Mouse (Mus musculus): ENCODE results near the gene Abcc5. TPM values are rescaled to one million over a fixed set of nuclear protein-coding genes. Genes with fewer than 3 reads are reported as not detected.
"Not testable (repeated sequence)": the region's sequence is repeated elsewhere in the genome, so short reads cannot be mapped to it uniquely, and the experiment has no call there.

Gene Abcc5
- polyA plus RNA-seq, 1 experiment from 2014 or later: 143 TPM

DNA sequence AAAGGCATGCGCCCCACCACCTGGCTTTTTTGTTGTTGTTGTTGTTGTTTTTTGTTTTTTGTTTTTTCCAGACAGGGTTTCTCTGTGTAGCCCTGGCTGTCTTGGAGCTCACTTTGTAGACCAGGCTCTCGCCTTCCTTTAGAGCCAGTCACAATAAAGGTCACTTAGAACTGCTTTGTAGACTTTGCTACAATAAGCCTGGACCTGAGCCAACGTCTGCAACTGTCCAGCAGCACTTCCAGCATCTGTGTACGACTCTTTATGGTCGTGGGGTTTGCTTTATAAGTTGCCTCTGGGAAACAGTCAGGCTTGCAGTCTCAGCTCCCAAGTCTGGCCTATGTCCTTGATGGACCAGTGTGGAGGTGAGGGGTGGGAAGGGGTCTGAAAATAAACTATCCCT is 45.2 kb downstream of the Abcc5 start:
- no peak for ATAC-seq (ENCODE audit: low FRiP score)
- WGBS: 79% methylated on average over 5 of the region's 5 CpGs
- H3K4me3 ChIP-seq: no peak overlapping the region
- no peaks in the 10 kb centered on the region for H3K4me1 ChIP-seq
- peaks cover 49% of the 10 kb centered on the region for H3K36me3 ChIP-seq
- H3K27me3 ChIP-seq: no peaks in the 10 kb centered on the region
- no peak overlapping the region for H3K27ac ChIP-seq
- H3K4me2 ChIP-seq (replicated peaks): no peak overlapping the region
- H3K9me3 ChIP-seq (replicated peaks): no peaks in the 10 kb centered on the region
- H3K9ac ChIP-seq: no peak overlapping the region

DNA sequence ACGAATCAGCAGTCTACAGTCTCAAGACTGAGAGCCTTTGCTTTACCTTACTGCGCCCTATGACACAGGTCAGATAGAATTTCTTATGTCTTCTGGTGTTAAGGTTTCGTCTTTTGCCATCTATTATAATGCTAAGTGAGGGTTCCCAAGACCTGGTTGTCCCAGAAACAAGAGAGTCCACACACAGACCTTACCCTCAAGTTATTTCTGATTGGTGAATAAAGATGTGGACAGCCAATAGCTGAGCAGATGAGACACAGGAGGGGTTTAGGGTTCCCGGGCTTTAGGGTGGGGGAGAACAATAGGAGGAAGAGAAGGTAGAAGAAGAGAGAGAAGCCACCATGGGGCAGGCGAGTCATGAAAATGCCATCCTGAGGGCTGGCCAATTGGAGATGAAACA is 50.9 kb downstream of the Abcc5 start:
- peaks cover 74% of the 10 kb centered on the region for H3K36me3 ChIP-seq
- ATAC-seq (ENCODE audit: low FRiP score): no peak
- 88% methylated on average over 5 of the region's 5 CpGs for WGBS

DNA sequence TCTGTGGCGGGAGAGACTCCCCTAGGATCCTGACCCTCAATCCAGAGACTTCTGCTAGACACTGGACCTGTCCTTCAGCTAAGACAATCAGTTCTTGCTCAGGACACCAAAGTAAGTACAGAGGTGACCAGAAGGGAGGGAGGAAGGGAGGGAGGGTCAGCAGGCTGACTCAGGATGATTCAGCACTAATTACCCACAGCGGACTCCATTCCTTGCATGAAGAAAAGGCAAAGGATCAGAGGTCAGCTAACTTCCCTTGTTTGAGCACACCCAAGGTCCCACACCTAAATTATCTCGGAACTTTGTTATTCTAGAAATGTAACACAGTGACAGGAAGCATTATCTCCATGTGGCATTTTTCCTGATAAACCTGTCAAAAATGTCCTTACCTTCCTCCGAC is 54.5 kb downstream of the Abcc5 start:
- WGBS: 80% methylated on average over 4 of the region's 4 CpGs
- Histone ChIP-seq H3K4me1 (no peaks in the 10 kb centered on the region), H3K36me3 (peaks cover 84% of the 10 kb centered on the region)

More for the DNA sequence above, 50.9 kb downstream of the Abcc5 start:
- H3K4me1 ChIP-seq: no peaks in the 10 kb centered on the region
- H3K4me3 ChIP-seq: no peak overlapping the region
- H3K9me3 ChIP-seq (replicated peaks): no peaks in the 10 kb centered on the region
- no peak overlapping the region for H3K9ac ChIP-seq
- H3K4me2 ChIP-seq (replicated peaks): no peak overlapping the region
- no peak overlapping the region for H3K27ac ChIP-seq
- H3K27me3 ChIP-seq: no peaks in the 10 kb centered on the region

DNA sequence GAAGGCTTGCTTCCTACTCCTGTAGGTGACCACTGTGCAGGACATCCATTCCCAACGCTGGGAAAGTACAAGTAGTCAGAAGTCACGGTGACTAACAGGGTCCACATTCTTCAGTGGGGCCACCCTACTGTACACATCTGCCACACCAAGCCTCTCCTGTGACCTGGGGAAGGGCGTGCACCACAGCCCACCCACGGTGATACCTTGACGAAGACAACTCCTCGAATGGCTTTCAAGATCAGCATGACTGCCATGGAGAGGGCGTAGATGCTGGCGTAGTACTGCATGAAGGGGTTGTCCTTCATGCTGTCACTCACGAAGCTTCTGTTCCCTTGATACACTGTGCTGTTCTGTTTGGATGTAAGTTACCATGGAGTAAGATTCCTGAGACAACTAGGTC is 58.0 kb downstream of the Abcc5 start:
- ATAC-seq (ENCODE audit: low FRiP score): no peak
- Histone ChIP-seq H3K4me2 (replicated peaks) (no peak overlapping the region), H3K4me3 (no peak overlapping the region), H3K27ac (no peak overlapping the region), H3K4me1 (no peaks in the 10 kb centered on the region), H3K9me3 (replicated peaks) (no peaks in the 10 kb centered on the region), H3K36me3 (peaks cover 93% of the 10 kb centered on the region), H3K9ac (no peak overlapping the region), H3K27me3 (no peaks in the 10 kb centered on the region)
- 97% methylated on average over 9 of the region's 9 CpGs for WGBS

More for the DNA sequence above, 54.5 kb downstream of the Abcc5 start:
- Histone ChIP-seq H3K9me3 (replicated peaks) (no peaks in the 10 kb centered on the region), H3K9ac (no peak overlapping the region), H3K4me3 (no peak overlapping the region), H3K27me3 (no peaks in the 10 kb centered on the region), H3K4me2 (replicated peaks) (no peak overlapping the region), H3K27ac (no peak overlapping the region)
- ATAC-seq (ENCODE audit: low FRiP score): no peak

DNA sequence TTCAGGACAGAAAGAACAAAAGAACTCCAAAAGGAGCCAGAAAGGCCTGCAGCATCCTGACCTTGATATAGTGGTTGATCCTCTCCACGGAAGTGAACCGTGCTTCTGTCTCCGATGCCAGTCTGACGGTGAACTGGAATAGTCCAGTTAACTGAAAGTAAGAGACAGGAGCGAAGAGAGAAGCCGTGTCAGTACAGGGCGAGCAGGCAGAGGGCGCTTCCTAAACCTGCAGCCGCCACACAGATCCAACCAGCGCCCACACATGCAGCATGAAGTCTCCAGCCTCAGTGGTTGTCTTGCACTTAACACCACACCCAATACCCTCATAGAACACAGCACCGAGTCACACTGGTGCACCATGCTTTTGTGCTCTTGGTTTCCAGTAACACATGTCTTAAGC is 64.1 kb downstream of the Abcc5 start:
- H3K27me3 ChIP-seq: no peaks in the 10 kb centered on the region
- H3K4me1 ChIP-seq: no peaks in the 10 kb centered on the region
- ATAC-seq (ENCODE audit: low FRiP score): no peak
- no peak overlapping the region for H3K27ac ChIP-seq
- no peak overlapping the region for H3K9ac ChIP-seq
- H3K36me3 ChIP-seq: peaks cover 91% of the 10 kb centered on the region
- no peaks in the 10 kb centered on the region for H3K9me3 ChIP-seq (replicated peaks)
- WGBS: 89% methylated on average over 11 of the region's 11 CpGs
- H3K4me3 ChIP-seq: no peak overlapping the region
- no peak overlapping the region for H3K4me2 ChIP-seq (replicated peaks)

DNA sequence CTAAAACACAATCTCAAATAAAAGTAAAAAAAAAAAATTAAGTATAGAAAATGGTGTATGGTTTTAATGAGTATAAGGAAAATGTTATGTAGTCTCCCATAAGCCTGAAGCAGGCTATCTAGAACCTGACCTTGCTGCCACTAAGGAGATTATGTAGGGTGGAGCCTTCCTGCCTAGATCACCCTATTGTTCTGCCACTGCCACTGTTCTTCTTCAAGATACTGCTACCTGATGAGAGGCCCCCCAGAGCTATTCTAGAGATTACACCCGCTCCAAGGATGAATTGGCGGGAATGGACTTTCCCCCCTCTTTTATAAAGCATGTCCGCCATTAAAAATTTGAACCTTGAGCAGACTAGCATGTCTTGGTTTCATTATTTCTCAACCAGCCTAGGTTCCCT is 64.7 kb downstream of the Abcc5 start:
- not testable (repeated sequence) for H3K27ac ChIP-seq; H3K27me3 ChIP-seq; ATAC-seq (ENCODE audit: low FRiP score); H3K4me2 ChIP-seq (replicated peaks); H3K9ac ChIP-seq; H3K9me3 ChIP-seq (replicated peaks); H3K4me1 ChIP-seq; H3K4me3 ChIP-seq
- WGBS: 91% methylated on average over 3 of the region's 3 CpGs
- H3K36me3 ChIP-seq: peaks cover 89% of the 10 kb centered on the region

DNA sequence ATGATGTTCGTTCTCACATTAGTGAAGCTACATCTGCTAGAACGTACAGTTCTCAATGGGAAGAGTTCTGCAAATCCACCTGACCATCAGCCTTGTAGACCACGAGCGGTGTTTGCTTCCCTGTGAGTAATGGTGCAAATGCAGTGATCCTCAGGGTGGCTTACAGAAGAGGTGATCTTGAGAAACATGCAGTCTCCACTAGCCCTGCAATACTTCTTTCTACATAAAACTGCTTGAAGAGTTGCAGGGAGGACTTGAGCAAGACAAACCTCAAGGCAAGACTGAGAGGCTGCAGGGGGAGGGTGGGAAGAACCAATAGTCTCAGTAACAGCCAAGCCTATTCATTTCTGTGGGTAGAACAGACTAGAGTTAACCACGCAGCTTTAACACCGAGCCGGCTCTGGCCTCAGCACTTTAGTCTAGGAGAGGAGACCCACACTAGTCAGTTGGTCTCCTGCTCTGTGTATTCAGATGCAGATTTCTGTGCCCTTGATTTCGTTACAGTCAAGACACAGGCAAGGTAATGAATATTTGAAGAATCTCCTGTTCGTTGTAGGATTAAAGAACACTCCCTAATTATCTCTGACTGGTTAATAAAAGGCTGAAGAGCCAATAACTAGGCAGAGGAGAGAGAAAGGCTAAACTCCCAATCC is 66.4 kb downstream of the Abcc5 start:
- Histone ChIP-seq H3K36me3 (peaks cover 88% of the 10 kb centered on the region), H3K27ac (no peak overlapping the region), H3K4me1 (no peaks in the 10 kb centered on the region), H3K9ac (no peak overlapping the region), H3K4me2 (replicated peaks) (no peak overlapping the region), H3K9me3 (replicated peaks) (no peaks in the 10 kb centered on the region), H3K27me3 (no peaks in the 10 kb centered on the region), H3K4me3 (no peak overlapping the region)
- WGBS: 85% methylated on average over 9 of the region's 9 CpGs
- no peak for ATAC-seq (ENCODE audit: low FRiP score)

DNA sequence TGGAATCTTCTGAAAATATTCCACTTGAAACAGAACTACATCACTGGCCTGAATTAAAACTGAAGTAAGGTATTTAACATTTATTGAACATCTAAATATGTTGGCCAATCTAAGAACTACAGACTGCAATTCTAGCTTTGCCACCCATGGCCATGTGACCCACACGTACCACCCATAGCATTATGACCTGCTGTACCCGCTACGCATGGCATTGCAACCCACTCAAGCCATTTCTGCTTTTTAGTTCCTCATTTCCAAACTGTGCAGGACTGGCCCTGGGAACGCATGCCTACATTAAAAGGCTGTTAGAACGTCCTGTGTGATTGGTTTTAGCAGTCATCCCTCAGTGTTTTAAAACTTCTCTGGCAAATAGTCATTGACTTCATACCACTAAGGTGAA is 68.4 kb downstream of the Abcc5 start:
- Histone ChIP-seq H3K27me3 (no peaks in the 10 kb centered on the region), H3K27ac (no peak overlapping the region), H3K9me3 (replicated peaks) (no peaks in the 10 kb centered on the region), H3K4me1 (no peaks in the 10 kb centered on the region), H3K4me2 (replicated peaks) (no peak overlapping the region), H3K4me3 (no peak overlapping the region), H3K36me3 (peaks cover 82% of the 10 kb centered on the region), H3K9ac (no peak overlapping the region)
- ATAC-seq (ENCODE audit: low FRiP score): no peak
- WGBS: 95% methylated on average over 5 of the region's 5 CpGs

DNA sequence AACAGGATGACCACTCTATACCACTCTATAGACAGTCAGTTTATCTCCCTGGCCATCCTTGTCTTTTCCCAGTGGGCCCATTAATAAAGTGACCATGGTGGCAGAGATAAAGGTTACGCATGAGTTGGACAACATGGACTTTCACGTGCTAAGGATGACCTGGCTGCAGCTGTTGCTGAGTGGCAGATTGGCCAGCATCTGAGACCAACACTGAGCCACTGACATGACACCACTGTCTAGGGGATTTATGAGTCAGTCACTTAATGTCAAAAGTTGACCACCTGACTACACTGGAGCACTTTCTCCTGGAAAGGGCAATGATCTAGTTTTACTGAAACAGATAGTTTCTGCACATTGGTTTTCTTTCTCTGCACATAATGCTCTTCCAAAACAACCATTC is 71.4 kb downstream of the Abcc5 start:
- H3K27me3 ChIP-seq: no peaks in the 10 kb centered on the region
- no peaks in the 10 kb centered on the region for H3K9me3 ChIP-seq (replicated peaks)
- no peak overlapping the region for H3K4me3 ChIP-seq
- peaks cover 72% of the 10 kb centered on the region for H3K36me3 ChIP-seq
- H3K27ac ChIP-seq: no peak overlapping the region
- no peak overlapping the region for H3K4me2 ChIP-seq (replicated peaks)
- WGBS: 91% methylated on average over 2 of the region's 2 CpGs
- H3K4me1 ChIP-seq: no peaks in the 10 kb centered on the region
- H3K9ac ChIP-seq: no peak overlapping the region
- no peak for ATAC-seq (ENCODE audit: low FRiP score)

DNA sequence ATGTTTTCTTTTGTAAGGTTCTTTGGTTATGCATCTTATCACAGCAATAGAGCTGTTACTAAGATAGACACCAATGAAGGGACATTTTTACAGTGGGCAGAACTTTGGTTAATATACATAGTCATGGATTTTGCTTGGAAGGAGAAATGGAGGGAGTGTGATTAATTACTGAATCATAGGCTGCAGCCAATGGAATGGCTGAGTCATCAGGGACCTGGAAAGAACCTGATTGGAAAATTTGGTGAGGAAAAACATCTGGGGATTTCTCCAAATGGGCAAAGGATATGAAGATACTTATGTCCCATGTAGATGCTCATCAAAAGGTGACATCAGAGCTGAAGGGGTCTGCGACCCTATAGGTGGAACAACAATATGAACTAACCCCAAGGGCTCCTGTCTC is 72.2 kb downstream of the Abcc5 start:
- Histone ChIP-seq H3K4me2 (replicated peaks) (no peak overlapping the region), H3K9ac (no peak overlapping the region), H3K4me1 (no peaks in the 10 kb centered on the region), H3K27ac (no peak overlapping the region), H3K36me3 (peaks cover 68% of the 10 kb centered on the region), H3K27me3 (no peaks in the 10 kb centered on the region), H3K4me3 (no peak overlapping the region), H3K9me3 (replicated peaks) (no peaks in the 10 kb centered on the region)
- ATAC-seq (ENCODE audit: low FRiP score): no peak
- WGBS: 100% methylated on average over 1 of the region's 1 CpGs

DNA sequence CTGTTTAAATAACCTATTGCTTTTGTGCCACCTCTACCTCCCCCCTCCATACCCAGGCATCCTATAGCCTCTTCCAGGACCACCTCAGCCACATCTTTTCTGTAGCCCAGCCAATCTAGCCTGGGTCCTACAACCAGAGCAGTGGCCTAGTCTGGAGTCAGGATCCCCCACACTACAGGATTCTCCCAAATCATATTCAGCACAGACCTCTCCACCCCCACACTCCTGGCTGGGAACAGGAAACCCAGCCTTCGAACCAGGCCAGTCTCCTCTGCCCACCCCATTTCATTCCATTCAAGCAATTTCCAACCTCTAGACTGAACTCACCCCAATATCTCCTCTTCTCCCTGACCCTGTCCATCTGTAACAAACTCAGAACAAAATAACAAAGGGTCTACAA is 80.7 kb downstream of the Abcc5 start:
- Histone ChIP-seq H3K9me3 (replicated peaks) (no peaks in the 10 kb centered on the region), H3K27ac (no peak overlapping the region), H3K4me2 (replicated peaks) (no peak overlapping the region), H3K4me3 (no peak overlapping the region), H3K4me1 (no peaks in the 10 kb centered on the region), H3K27me3 (no peaks in the 10 kb centered on the region), H3K9ac (no peak overlapping the region), H3K36me3 (peaks cover 39% of the 10 kb centered on the region)
- 100% methylated on average over 1 of the region's 1 CpGs for WGBS
- ATAC-seq (ENCODE audit: low FRiP score): no peak

DNA sequence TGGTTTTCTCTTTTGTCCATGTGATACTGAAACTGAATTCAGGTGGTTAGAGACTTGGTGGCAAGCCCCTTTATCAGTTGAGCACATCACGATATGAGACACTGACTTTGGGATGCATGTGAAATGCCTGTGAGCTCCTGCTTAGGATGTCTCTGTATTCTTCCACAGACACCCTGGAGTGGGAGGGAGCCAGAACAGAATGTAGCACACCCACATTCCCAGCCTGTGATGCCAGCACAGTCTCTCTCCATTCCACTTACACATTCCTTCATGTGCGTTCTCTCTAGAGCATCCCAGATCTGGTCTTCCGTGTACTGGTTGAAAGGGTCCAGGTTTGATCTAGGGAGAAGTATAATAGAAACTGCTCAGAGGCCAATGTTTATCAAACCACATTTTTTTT is 87.6 kb downstream of the Abcc5 start:
- no peak overlapping the region for H3K4me3 ChIP-seq
- H3K4me2 ChIP-seq (replicated peaks): no peak overlapping the region
- no peaks in the 10 kb centered on the region for H3K9me3 ChIP-seq (replicated peaks)
- WGBS: 97% methylated on average over 3 of the region's 3 CpGs
- peaks cover 58% of the 10 kb centered on the region for H3K36me3 ChIP-seq
- no peak for ATAC-seq (ENCODE audit: low FRiP score)
- no peaks in the 10 kb centered on the region for H3K4me1 ChIP-seq
- no peak overlapping the region for H3K27ac ChIP-seq
- no peak overlapping the region for H3K9ac ChIP-seq
- no peaks in the 10 kb centered on the region for H3K27me3 ChIP-seq

DNA sequence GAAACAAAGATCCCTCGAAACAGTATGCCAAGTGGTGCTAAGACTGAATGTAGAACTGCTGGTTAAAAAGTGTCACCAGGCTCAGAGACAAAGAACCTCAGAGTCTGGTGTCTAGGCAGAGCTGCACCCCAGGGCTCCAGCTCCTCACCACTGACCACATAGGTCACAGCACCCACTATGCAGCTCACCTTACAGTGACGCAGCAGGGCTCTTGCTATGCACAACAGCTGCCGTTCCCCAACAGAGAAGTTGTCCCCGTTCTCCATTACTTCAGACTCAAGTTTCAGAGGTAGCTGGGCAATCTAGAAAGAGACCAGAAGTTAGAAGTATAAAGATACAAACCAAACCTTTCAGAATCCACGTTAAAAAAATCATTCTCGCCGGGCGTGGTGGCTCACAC is 91.3 kb downstream of the Abcc5 start:
- H3K4me3 ChIP-seq: no peak overlapping the region
- peaks cover 77% of the 10 kb centered on the region for H3K36me3 ChIP-seq

More for the DNA sequence above, 91.3 kb downstream of the Abcc5 start:
- Histone ChIP-seq H3K4me1 (no peaks in the 10 kb centered on the region), H3K27me3 (no peaks in the 10 kb centered on the region), H3K4me2 (replicated peaks) (no peak overlapping the region), H3K9ac (no peak overlapping the region), H3K27ac (no peak overlapping the region), H3K9me3 (replicated peaks) (no peaks in the 10 kb centered on the region)
- WGBS: 93% methylated on average over 8 of the region's 8 CpGs
- no peak for ATAC-seq (ENCODE audit: low FRiP score)
